Mouse (Mus musculus) spleen, adult 2 months (tissue): ENCODE results near the gene Gm5134. TPM values are rescaled to one million over a fixed set of nuclear protein-coding genes. Genes with fewer than 3 reads are reported as not detected.

ENCODE experiments used
- DNase-seq, 2 experiments: peaks; one replicate each; pipeline versions ENCODE4 v3.0.0 to v3.0.0-alpha.2; 2012 to 2021; ENCODE audit warnings: low spot score in 2 of 2, low read depth in 1 of 2
- H3K27ac ChIP-seq: fragments of 200-500 bp; 2 replicates; pipeline ENCODE4 v1.5.1; 2012; ENCODE audit warnings: low read length, inconsistent platforms; ENCODE audit not compliant: insufficient read depth
- H3K27me3 ChIP-seq: fragments of 200-500 bp; 2 replicates; pipeline ENCODE4 v1.6.1; 2012; ENCODE audit warnings: mild to moderate bottlenecking, moderate library complexity, low read length, inconsistent platforms; ENCODE audit not compliant: control insufficient read depth, insufficient read depth
- H3K36me3 ChIP-seq: fragments of 200-500 bp; 2 replicates; pipeline ENCODE4 v1.6.1; 2012; ENCODE audit warnings: mild to moderate bottlenecking, low read length, inconsistent platforms; ENCODE audit not compliant: control insufficient read depth, insufficient read depth
- H3K4me1 ChIP-seq: fragments of 200-500 bp; 2 replicates; pipeline ENCODE4 v1.6.1; 2011; ENCODE audit warnings: inconsistent platforms; ENCODE audit not compliant: control insufficient read depth, insufficient read depth, insufficient read length
- H3K4me3 ChIP-seq: fragments of 200-500 bp; 2 replicates; pipeline ENCODE4 v1.5.1; 2011; ENCODE audit warnings: mild to moderate bottlenecking, inconsistent platforms; ENCODE audit not compliant: insufficient read depth, insufficient read length; ENCODE audit errors: extremely low read depth
- CTCF ChIP-seq: fragments of 200-500 bp; IDR thresholded peaks from 2 replicates; pipeline ENCODE4 v1.5.1; 2011; ENCODE audit warnings: mild to moderate bottlenecking, inconsistent platforms; ENCODE audit not compliant: insufficient read depth, insufficient read length, insufficient replicate concordance; ENCODE audit errors: extremely low read depth
- POLR2A ChIP-seq: fragments of 200-500 bp; IDR thresholded peaks from 2 replicates; pipeline ENCODE4 v1.6.1; 2011; ENCODE audit warnings: low read depth, low read length, inconsistent platforms
- WGBS: fragments of 180-500 bp; shearing (Covaris S2); methylation state at CpG from one replicate; pipeline ENCODE4 v1.1.7; 2018; 5-methylcytosine and 5-hydroxymethylcytosine counted together
- polyA plus RNA-seq: library from polyadenylated mRNA; depleted of rRNA; stranded (reverse); fragments of >200 nt; gene quantifications from 2 replicates; pipeline ENCODE4 v1.2.3, GENCODE M21; 2012

The Gm5134 gene
- polyA plus RNA-seq, 1 experiment: 1.2 TPM

DNA sequence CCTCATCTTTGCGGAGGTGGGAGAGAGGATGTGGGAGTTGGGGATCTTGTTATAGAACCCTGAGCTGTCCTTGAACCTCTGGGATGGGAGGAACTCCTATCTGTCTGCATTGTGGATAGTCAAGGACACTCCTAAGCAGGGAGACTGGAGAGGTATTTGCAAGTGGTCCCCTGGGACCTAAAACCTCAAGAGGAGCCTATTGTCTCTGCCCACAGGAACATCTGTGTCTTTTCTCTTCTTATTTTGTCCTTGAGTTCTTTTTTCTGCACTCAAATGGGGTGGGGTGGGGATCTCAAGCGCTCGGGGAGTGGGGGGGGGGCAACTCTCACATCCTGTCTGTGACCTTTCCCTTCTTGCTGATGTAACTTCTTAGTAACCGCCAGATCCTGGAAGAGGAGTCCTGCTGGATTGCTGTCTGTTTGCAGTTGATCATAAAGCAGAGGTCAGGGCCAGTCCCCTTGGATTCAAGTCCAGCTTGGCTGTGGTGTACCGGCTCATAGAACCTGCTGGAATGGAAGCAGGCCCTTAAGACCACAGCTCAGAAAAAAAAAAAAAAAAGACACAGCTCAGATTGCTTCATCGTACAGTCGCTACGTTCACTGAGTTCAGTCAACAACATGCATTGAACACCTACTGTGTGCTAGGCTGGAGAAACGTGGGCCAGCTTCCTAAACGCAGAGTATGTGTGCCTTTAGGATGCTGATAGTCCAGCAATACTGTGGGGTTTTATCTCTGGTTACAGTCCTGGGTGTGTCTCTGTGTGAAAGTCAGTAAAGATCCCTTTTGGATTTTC lies 16.3 kb upstream of the Gm5134 start:
- Histone ChIP-seq H3K36me3 (no peaks in the 10 kb centered on the region), H3K4me1 (peaks cover 10% of the 10 kb centered on the region; the same call in 1 of the 2 replicates), H3K4me3 (no peak overlapping the region; the same call in 1 of the 2 replicates), H3K27me3 (no peaks in the 10 kb centered on the region), H3K27ac (peak overlapping the region; percentile 54)
- TF ChIP-seq POLR2A: no peak
- TF ChIP-seq CTCF: no peak
- DNase-seq: no peak
- 28% methylated on average over 10 of the region's 10 CpGs for WGBS

DNA sequence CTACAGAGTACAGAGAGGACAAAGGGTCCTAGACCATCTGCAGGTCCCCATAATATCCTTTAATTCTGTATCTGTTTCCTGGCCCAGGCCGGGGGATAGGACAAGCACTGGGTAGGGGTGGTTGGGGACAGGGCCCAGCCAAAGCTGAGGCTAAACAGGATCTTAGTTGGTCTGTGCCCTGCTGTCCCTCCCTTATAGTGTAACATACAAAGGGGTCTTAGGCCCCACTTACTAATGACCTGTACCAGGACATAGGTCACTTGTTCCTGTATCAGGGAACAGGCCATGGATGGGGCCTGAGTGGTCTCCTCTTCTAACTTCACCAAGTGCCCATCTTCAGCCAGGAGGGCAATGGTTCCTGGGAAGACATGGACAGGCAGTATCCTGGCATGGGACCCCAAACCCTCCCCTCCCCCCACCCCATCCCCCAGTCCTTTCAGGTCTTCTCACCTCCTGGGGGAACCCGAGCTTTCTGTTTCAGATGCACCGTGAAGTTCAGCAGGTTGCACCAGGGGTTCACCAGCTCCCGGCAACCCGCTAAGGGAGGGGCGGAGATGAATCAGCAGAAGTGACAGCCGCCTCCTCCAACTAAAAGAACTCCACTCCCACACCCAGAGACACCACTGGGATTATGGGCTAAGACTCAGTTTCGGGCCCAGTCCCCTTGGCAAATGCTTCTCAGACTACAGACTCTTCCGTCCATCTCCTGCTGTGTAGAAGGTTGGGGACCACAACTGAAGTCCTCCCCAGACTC lies 14.7 kb upstream of the Gm5134 start:
- Histone ChIP-seq H3K27me3 (no peaks in the 10 kb centered on the region), H3K27ac (peak overlapping the region; percentile 21; the same call in 1 of the 2 replicates), H3K36me3 (no peaks in the 10 kb centered on the region), H3K4me3 (0 out of 2 replicates have a peak overlapping the region, but pooled peaks have one; percentile 9), H3K4me1 (peaks cover 10% of the 10 kb centered on the region; the same call in 1 of the 2 replicates)
- WGBS: 46% methylated on average over 9 of the region's 9 CpGs
- TF ChIP-seq POLR2A (no peak), CTCF (no peak)
- no peak for DNase-seq

DNA sequence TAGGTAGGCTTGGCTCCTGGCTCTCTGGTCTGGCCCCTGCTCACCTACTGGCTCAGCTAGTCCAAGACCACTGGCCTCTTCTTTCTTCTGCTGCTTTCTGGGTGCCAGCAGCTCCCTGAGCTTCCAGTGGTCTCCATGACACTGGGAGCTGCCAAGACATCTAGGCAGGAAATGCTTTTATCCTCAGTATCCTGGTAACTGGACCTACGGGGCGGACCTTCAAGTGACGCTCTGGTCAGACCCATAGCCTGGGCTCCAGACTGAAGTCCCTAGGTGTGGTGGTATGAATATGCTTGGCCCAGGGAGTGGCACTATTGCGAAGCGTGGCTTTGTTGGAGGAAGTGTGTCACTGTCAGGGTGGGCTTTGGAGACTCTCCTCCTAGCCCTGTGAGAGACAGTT lies 13.8 kb upstream of the Gm5134 start, which contains the start of gene Gm867:
TSS of gene Gm867 (minus strand) at position 153 of the 400 bp plus-strand sequence.
- no peak for TF ChIP-seq CTCF
- no peak for TF ChIP-seq POLR2A
- Histone ChIP-seq H3K36me3 (no peaks in the 10 kb centered on the region), H3K27me3 (no peaks in the 10 kb centered on the region), H3K4me1 (peaks cover 7% of the 10 kb centered on the region; the same call in 1 of the 2 replicates), H3K4me3 (no peak within 1 kb of the TSS), H3K27ac (no peak within 1 kb of the TSS; the same call in 1 of the 2 replicates)
- DNase-seq: no peak
- 92% methylated on average over 5 of the region's 5 CpGs for WGBS

DNA sequence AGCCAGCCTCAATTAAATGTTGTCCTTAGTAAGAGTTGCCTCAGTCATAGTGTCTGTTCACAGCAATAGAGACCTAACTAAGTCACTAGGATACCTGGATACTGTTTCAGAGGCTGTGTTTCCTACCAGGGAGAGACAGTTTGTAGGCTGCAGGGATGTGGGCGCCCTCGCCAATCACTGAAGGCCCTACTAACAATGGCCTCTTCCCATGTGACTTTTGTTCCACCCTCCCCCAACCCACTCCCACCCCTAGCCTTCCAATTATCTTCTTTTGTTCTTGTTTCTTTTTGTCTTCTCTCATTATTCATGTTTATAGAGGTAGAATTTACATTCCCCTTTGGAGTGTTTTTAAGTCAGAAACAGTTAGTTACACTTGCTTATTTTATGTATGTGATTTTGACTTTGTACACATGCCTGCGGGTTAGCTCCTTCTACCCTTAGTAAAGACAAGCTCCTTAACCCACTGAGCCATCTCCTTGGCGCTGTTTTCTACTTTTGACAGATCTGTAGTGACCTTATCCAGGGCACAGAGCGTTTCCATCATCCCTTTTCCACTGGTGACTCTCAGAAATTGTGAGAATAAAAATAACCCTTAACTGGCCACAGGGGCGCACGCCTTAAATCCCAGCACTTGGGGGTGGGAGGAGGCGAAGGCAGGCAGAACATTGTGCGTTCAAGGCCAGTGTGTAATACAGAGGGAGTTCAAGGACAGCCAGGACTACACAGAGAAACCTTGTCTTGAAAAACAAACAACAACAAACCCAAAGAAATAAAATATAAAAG lies 13.1 kb upstream of the Gm5134 start:
- H3K4me3 ChIP-seq: no peak overlapping the region
- no peaks in the 10 kb centered on the region for H3K27me3 ChIP-seq
- TF ChIP-seq POLR2A (no peak), CTCF (no peak)
- H3K4me1 ChIP-seq: peaks cover 6% of the 10 kb centered on the region; the same call in 1 of the 2 replicates
- no peak overlapping the region for H3K27ac ChIP-seq
- 94% methylated on average over 9 of the region's 9 CpGs for WGBS
- no peaks in the 10 kb centered on the region for H3K36me3 ChIP-seq
- no peak for DNase-seq

DNA sequence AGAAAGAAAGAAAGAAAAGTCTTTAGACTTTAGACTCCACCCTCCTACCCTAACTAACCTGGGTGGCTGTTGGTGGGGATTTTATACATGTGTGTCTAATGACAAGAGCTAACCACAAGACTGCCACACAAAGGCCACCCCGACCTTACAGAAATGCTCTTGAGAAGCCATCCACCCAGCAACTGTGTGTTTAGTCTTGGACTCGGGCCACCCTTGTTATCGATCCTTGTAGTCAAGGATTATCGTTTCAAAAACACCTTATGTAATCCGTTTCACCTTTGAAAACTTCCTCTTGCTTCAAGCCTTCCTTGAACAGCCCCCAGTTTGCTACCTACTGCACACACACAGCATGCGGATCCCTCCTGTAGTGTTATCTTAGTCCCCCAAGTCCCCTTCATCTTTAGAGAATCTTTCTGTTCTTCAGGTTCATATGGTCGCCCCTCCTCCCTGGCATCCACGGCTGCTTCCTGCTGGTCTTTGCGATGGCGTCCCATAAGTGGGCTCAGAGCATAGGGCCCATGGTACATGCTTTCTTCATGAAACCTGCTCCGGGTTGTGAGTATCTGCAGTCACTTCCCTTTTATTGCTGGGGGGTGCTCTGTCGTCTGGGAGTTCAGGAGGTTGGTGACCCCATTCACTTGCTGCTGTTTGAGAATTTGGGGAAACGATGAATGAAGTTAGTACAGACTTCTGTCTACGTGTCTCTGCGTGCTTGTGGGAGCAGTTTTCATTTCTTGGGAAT lies 11.4 kb upstream of the Gm5134 start, which contains the start of gene Vpreb3:
TSS of gene Vpreb3 (plus strand) at position 322 of the 742 bp plus-strand sequence.
- no peak within 1 kb of the TSS for H3K27ac ChIP-seq
- no peaks in the 10 kb centered on the region for H3K36me3 ChIP-seq
- no peak for TF ChIP-seq POLR2A
- TF ChIP-seq CTCF: no peak
- no peaks in the 10 kb centered on the region for H3K27me3 ChIP-seq
- DNase-seq: no peak
- no peak within 1 kb of the TSS for H3K4me3 ChIP-seq
- H3K4me1 ChIP-seq: peaks cover 4% of the 10 kb centered on the region; the same call in 1 of the 2 replicates
- WGBS: 58% methylated on average over 15 of the region's 15 CpGs
